Mouse (Mus musculus) gastrocnemius, adult 8-10 months (tissue): ENCODE data around the gene Padi3. TPM values are rescaled to one million over a fixed set of nuclear protein-coding genes. Genes with fewer than 3 reads are reported as not detected.

Experiments used
- DNase-seq, 2 experiments: peaks; one replicate each; pipeline ENCODE4 v3.0.0; 2022; ENCODE audit warnings: low spot score in 2 of 2
- total RNA-seq, 4 experiments: library from RNA; stranded (reverse); gene quantifications; 2 replicates each; pipeline ENCODE4 v1.2.4; 2022

The Padi3 gene
- total RNA-seq, 4 experiments from 2014 or later: 0.74 to 2.0 (median 1.5) TPM

DNA sequence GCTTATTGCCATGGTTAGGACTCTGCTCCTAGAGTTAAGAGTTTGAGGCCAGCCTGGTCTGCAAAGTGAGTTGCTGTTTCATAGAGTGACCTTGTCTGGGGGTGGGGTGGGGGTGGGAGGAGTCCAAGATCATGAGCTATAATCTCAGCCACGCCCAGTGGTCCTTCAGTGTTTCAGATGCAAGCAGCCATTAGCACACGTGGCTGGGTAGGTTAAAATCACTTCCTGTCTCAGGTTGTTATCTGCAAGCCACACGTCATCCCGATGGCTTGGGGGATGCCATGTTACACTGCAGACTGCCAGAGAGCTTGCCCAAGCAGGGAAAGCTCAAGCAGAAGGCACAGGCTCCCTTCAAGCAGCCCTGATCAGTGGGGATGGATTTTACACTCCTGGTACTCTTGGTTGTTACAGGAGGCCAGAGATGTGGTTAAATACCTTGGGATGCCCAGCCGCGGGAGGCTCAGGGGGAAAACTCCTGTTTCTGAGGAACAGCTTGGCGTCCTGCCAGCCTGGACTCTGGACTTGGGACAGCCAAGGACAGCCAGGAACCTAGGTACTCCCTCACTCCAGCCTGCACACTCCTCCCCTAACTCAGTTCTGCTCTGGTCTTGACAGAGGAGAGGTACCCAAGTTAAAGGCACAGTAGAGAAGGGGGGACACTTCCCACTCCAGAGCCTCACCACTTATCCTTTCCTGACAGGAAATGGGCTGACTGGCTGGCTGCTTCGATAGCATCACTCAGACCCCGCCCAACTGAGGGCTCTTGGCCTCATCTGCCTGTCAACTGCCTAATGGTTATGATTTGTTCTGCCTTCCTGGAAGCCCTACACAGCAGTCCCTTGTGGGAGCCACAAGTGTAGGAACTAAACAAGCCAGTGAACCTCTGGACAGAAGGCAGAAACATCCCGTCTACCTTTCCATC, 5.8 kb upstream of the Padi3 start:
- DNase-seq: no peak

DNA sequence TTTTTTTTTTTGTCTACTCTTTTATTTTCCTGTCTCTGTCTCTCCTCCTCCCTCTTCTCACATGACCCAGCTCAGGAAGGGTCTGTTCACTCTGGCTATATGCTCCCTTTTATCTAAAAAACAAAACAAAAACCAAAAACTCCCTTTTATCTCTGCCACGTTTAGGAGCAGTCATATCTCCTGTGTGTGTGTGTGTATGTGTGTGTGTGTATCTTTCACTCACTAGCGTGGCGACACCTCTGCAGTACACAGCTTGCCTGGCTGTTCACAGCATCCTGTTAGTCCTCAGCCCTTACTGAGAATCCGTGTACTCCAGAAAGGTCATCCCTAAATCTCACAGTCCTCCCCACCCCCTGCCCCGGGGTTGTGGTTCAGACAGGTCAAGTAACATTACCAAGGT, 5.0 kb upstream of the Padi3 start:
- DNase-seq: no peak

DNA sequence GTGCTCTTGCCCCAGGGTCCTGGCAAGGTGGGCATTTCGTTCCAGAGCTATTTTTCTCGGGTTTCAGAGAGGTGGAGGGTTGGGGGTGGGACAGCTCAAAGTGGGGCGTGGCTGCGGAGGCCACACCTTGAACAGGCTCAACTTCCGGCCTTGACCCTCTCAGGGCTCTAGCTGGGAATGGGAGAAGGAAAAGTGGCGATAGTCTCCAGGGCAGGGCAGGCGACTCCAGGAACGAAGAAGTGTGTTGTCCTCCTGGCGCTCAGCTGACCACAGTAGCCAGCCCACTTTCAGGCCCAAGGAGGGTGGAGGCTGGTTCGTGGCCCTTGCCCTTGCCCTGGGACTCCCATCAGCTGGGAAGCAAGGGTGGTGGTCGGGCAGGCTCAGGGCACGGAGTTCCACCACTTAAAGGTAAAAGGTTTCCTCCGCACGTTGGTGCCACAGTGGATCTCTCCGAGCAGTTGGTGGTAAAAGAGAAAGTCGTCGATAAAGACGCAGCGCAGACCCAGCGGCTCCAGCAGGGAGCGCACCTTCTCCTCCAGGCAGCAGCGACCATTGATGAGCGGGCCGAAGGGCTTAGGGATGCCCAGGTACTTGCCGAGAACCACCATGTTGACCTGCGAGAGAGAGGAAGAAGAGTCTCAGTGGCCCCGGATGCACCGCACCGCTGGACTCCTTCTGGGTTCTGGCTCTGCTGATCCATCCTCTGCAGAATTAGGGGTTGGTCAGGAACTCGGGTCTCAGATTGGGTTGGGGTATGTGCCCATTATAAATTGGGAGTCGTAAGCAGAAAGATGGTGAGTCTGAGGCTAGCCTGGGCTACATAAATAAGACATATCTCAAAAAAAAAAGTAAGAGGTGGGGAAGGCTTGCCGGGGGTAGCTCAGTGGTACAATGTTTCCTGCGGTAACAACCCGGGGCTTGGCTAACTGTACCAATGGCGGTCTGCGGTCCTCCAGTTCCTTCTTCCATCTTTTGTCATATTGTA, 4.1 kb upstream of the Padi3 start:
- DNase-seq: peak in 1 of 2 experiments; percentile 29

DNA sequence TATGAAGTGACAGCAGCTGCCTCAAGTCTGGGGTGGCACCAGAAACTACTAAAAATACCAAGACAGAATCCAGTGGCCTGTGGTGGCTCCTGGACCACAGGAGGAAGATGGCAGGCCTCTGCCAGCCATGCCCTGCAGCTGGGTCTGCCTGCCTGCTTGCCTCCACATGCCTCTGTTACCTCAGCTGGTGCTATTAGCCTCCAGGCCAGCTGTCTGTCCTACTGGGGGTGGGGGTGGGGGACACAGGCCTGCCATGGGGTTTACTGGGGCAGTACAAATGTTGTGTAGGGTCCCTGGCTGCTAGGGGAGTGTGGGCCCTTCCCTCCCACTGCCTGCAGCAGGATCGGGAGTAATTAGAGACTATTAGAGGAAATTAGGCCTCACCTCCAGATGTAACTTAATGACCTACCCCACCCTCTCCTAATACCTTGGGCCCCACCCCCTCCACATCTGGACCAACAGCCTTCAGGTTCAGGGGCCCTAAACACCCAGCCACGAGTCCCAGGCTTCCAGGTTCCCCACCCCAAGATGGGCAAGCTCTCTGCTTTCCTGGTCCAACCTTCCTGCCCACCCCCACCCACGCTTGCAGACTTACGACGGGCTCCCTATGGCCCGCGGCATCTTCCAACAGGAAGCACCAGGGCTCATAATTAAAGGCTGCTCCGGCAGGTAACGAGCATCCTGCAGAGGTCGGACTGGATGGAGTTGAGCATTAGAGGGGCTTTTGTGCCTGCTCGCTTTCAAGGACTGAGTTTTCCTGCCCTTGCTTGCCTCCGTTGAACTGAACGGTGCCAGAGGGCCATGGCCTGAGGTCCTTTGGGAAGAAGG, 3.1 kb upstream of the Padi3 start:
- DNase-seq: no peak

DNA sequence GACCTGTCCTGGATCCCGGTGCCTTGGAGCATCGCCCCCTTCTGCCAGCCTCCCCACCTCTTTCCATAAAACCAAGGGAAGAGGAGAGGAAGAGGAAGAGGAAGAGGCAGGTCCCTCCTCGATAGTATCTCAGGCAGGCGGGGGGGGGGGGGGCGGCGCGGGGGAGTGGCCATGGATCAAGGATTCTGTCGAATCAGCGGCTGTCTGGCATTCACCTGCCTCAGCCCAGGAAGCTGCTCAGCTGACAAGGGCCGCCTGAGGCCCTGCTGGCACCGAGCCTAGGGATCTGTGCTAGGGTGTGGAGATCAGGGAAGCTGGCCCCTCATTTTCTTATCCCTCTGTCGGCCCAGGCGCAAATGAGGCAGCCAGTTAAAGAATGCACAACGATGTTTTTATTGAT, 2.2 kb upstream of the Padi3 start:
- no peak for DNase-seq

DNA sequence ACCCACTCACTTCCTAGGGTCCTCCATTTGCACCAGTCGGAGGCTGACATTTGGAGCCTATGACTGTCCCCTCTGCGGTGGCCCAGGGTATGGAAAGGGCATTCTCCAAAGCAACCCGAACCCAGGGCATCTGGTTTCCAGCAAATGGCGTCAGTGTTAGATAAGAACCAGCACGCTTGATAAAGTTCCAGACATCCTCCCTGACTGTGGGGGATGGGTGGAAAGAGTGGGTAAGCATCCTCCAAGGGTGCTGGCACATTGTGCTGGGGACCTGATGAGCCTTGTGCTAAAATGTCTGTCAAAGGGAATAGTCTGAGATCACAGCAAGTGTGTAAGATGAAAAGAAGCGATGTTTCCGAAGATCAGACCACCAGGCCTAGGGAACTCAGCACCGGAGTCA, 1.7 kb upstream of the Padi3 start:
- DNase-seq: no peak

DNA sequence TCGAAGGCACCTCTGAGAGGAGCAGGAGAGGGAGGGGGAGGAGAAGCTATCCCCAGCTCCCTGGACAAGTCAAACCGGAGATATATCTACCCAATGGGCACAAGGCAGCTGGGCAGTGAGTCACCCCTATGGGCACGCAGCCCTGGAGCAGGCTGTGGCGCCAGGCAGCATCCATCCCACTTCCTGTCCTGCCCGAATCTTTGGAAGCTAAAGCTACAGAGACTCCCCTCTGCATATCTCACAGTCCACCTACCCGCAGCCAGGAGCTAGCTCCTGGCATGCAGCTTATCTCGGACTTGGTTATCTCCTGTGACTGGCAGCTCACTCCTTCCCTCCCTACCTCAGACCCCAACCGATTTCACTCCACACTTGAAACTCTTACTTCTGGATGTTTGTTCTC, 1.3 kb downstream of the Padi3 start:
- no peak for DNase-seq

DNA sequence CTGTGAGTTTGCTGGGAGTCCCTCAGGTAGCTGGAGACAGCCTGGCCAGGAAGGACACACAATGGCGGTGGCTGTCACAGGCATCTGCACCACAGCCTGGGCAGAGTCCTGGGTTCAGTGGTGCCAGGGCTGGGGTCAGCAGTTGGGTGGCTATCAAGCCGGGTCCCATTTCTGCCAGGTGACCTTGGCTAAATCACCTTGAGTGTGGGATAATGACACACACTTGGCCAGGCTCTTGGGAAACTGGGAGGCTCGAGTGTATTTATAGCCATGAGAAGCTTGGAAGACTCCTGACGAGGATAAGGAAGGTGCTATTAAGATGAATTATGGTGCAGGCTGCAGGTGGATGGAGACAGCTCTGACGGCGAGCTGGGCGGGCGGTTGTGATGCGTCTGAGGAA, 5.8 kb downstream of the Padi3 start:
- peak; percentile 48 to 83 for DNase-seq

DNA sequence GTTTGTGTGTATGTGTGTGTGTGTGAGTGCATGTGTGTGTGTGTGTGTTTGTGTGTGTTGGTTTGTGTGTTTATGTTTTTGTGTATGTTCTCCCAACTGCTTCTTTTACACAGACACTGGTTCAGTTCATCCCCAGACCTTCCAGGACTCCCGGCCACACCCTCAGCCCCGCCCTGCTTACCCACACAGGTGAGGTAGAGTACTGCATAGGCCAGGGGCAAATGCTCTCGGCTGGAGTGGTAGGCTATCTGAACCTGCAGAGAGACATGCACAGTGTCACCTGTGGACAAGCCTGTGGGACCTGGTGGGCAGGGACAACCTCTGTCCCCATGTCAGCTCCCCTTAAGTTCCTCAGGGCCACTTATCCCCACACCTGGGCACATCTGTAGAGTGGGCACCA, 9.1 kb downstream of the Padi3 start:
- no peak for DNase-seq

DNA sequence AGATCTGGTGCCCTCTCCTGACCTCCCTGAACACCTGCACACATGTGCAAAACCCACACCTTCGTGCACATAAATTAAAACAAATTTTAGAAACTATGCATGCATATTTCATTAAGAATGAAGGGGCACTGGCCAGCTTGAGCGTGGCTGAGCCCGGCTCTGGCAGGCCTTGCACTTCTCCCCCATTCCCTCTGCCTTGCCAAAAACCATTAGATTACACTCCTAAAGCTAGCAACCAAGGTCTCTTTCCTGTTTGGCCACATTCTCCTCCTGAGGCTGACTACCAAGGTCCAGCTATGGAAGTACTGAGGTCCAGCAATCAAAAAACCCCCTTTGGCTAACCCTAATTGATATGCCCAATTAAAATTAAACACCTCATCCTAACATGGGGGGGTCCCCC, 13.7 kb downstream of the Padi3 start:
- no peak for DNase-seq

DNA sequence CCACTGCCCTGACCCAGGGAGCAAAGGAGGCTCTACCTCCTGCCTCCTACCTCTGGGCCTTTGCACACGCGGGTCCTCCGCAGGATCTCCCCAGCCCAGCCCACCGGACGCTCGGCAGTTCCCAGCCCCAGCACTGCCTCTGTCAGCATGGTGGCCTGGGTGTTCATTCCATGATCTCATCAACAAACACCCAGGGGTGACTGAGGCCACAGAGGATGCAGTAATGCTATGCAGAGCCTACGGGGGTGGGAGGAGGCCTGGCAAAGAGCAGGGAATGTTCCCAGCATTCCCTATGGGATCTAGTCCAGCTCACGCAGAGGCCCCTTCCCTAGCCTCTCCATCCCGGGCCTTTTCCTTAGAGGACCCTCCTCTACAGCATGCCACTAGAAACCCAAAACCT, 15.8 kb downstream of the Padi3 start:
- no peak for DNase-seq

DNA sequence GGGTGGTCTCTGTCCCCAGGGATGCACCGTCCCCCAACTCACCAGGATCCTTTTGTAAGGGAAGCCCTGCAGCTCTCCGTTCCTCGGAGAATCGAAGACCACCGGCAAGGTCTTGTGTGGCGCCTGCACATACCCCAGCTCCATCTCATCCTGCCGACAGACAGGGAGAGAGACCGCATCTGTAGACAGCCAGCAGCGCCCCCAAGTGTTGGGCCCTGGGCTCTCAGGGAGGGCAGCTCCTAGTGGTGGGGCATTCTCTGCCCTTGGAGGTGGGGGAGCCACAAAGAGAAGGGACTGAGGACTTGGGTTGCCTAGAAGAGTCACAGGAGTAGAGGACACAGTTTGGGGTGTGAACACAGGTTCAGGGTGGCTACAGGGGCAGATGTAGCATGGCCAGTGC, 16.7 kb downstream of the Padi3 start:
- no peak for DNase-seq

DNA sequence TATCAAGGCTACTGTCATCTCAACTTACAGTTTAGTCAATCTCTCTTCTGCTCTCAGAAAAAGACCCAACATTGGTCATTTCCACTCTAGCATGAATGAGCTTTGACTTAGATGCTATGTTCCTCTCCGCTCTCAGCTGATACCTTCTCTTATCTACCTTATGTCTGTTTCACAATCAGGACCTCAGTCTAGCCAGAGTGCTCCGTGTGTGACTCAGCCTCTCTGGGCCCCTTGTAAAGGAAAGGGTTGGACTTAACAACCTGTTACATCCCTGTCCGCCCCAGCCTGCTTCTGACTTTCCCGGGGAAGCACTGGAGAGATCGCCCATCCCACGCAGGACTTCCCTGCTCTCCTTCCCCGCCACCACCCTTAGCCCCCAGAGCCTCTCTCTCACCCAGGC, 17.9 kb downstream of the Padi3 start:
- no peak for DNase-seq

DNA sequence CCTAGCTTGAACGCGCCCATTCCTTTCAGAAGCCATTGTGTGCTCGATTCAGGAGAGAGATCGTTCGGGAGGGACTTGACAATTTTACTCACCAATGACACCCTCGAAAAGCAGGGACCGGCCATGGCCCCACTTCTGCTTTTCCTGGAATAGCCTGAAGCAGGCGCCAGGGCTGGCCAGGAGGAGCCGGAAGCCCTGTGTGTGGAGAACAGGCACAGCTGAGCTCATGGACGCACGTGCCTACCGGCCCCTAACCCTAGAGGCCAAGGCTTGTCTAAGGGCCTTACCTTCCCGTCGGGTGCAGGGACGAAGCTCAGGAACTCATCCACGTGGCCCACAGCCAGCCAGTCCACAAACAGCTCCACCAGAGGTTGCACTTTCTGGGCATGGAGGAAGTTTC, 19.4 kb downstream of the Padi3 start:
- DNase-seq: no peak

DNA sequence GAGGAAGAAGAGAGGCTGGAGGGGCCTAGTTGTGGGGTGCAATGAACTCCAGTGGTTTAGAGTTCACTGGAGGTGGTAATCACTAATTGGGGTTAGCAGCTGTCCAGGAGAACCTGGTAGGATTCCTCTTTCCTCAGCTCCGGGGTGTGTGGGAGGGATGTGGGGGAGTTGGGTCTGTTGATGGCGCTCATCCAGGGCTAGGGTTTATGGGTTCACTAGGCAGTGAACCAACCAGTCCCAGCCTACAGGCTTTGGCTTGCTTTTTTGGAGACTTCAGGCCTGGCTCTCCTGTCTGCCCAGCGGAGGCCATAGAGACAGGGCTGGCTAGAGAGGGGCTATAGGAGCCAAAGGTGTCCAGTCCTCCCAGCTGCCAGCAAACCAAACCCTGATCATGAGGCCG, 20.5 kb downstream of the Padi3 start:
- no peak for DNase-seq

DNA sequence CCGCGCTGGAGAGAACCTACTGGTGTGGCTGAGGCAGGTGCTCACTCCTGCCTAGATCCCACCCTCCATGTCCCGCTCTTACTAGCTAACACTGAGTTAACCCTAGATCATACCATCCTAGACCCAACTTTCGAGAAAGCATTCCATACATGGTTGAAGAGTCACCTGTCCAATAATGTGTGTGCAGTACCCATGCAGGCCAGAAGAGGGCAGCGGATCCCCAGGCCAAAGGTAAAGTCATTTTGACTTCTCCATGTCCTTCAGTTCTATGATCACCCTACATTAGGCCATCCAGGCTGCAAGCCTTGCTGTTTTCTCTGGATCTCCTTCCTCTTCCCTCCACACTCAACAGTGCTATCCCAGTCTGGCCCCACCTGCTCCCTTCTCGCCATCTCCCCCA, 21.5 kb downstream of the Padi3 start:
- peak; percentile 54 to 59 for DNase-seq

DNA sequence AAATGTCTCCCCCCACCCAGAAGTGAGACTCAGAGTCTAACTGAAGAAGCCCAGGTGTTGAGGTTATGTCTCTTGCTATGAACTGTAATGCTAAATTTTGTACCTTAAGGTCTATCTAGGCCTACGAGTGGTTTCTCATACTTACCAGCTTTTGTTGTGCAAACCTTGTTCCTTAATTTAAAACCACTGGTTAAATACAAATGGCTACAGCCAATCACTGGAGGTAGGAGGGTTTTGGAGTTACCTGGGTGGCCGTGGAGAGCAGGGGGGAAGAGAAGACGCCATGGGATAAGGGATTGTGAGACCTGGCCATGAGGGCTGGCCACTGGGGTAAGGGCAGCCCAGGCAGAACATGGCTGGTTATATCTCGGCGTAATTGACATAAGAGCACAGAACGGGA, 22.2 kb downstream of the Padi3 start:
- no peak for DNase-seq

DNA sequence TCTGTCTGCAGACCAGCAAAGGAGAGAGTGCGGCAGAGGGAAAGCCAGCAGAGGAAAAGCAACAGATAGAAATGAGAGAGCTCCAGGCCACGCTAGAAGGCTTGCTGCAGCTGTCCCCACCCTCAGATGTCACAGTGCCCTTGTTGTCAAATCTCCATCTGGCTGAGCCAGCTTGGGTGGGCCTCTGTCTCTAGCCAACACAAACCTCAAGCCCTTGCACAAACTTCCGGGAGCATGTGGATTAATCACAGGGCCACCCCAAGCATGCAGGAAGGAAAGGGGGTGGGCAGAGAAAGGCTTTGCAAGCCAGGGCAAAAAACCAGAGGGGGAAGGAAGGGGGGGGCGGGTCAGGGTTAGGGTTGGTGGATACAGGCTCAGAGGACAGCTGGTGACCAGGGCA, 23.0 kb downstream of the Padi3 start:
- DNase-seq: peak in 1 of 2 experiments; percentile 14

DNA sequence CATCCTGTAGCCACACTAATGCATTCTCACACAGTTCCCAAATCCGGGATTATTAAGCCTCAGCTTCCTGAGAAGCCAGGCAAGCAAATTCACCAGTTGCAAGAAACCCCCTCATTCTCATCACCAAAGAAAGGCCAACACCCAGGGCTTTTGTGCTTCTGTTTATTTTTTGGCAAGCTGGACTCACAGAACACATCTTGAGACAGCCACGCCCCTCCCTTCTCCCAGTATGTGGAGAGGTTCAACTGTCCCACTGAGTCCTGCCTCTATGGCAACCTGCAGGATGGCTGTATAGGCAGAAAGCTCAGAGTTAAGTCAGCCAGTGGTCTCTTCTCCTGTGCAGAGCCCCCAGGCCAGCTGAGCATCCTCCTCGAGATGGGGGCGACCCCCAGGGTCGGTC, 25.2 kb downstream of the Padi3 start:
- DNase-seq: no peak

DNA sequence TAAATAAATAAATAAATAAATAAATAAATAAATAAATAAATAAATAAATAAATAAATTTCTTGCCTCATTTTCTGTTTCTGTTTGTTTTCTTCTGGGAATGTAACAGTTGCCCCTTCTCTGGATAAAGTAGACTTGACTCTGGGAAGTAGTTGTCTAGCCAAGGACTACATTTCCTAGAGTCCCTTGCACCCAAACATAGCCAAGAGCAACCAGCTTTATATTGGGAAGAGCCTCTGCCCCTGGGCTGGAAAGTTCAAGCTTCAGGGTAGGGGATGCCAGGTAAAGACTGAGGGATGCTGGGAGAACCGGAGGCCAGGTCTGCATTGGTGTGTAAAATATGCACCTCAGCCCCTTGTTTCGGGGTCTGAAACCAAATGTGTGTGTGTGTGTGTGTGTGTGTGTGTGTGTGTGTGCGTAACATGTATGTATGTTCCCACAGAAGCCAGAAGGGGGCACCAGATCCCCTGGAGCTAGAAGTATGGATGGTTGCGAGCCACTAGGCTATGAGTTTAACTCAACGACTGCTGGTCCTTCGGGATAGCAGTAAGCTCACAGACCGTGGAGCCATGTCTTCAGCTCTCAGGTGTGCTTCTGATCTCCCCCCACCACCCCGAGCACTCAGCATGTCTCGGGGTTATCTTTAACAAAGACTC, 26.0 kb downstream of the Padi3 start:
- DNase-seq: no peak

DNA sequence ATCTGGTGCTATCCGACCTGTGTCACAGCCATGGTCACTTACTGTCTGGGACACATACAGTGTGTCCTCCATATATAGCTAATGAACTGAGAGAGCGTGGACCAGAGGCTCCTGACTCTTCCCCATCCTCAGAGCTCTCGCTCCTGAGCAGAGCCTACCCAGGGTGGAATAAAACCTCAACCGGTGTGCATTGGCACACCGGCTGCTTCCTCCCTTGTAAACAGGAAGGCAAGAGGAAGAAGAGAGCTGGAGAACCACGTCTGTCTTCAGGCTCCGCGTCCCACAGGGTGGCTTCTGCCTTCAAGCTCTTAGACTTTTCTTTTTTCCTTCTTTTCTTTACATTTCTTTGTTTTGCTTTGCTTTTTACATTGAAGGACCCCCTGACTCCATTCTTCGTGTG, 27.6 kb downstream of the Padi3 start:
- DNase-seq: no peak
